Mouse (Mus musculus) ES-E14 (cell line): Measurements from ENCODE around the gene Pex12.

Source experiments
- CHD2 ChIP-seq: IDR thresholded peaks from 2 replicates; pipeline ENCODE4 v1.6.1; 2014; ENCODE audit warnings: mild to moderate bottlenecking, low read depth, low read length, inconsistent platforms
- HCFC1 ChIP-seq: IDR thresholded peaks from 2 replicates; pipeline ENCODE4 v1.6.1; 2012; ENCODE audit warnings: low read length, inconsistent platforms, borderline replicate concordance; ENCODE audit not compliant: insufficient read depth
- MAFK ChIP-seq: IDR thresholded peaks from 2 replicates; pipeline ENCODE4 v1.6.1; 2014; ENCODE audit warnings: mild to moderate bottlenecking, low read depth, low read length, inconsistent platforms; ENCODE audit not compliant: insufficient read depth
- ZC3H11A ChIP-seq: IDR thresholded peaks from 2 replicates; pipeline ENCODE4 v1.6.1; 2012; ENCODE audit warnings: low read depth, mild to moderate bottlenecking, inconsistent platforms, low read length, borderline replicate concordance
- ZNF384 ChIP-seq: IDR thresholded peaks from 2 replicates; pipeline ENCODE4 v1.6.1; 2012; ENCODE audit warnings: low read depth, low read length, inconsistent platforms

DNA sequence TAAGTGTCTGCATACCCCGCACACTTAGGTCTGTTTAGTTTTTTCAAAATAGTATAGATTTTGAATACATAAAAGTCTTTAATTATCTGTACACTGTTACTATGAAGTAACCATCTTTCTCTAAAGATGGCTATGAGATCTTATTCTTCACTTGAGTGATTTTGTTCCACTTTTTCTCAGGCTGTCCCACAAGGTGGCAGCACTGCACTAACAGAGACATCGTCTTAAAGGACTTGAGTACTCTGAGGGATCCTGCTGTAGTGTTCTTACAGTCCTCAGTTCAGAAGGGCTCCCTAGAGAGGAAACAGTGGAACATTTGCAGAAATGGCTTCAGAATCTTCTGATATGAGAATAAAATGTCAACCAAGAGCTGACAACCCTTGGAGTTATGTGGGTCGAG, 25.0 kb upstream of the Pex12 start:
- TF ChIP-seq CHD2 (no peak), MAFK (no peak), ZC3H11A (no peak), ZNF384 (no peak), HCFC1 (no peak)
